Mouse (Mus musculus) naive thymus-derived CD4-positive, alpha-beta T cell, adult 5 months (primary cell): ENCODE results near the gene S100b. TPM values are rescaled to one million over a fixed set of nuclear protein-coding genes. Genes with fewer than 3 reads are reported as not detected.

Experiments used
- polyA plus RNA-seq: library from polyadenylated mRNA; unstranded; fragments of 100-300 nt; shearing (Covaris generic); gene quantifications from one replicate; pipeline ENCODE4 v1.2.1, GENCODE M21; 2017

S100b gene
- polyA plus RNA-seq = not detected

DNA sequence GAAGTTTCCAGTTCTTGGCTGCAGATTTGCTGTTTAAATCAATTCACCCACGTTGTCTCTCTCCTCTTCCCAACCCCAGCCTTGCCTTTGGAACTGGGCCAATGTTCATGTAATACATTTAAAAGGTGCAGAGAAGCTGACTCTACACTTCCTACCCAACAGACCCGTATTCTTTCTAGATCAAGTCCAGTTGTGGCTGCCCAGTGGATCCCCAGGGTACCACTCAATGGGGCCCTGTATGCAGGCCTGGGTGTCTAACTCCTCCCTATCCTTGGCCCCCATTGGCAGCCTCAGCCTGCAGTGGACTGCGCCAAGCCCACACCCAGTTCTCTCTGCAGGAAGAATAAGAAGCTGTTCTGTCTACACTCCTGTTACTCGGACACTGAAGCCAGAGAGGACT, at the start of gene S100b:
Gene S100b (plus strand): TSS at position 318 of the 400 bp plus-strand sequence.

DNA sequence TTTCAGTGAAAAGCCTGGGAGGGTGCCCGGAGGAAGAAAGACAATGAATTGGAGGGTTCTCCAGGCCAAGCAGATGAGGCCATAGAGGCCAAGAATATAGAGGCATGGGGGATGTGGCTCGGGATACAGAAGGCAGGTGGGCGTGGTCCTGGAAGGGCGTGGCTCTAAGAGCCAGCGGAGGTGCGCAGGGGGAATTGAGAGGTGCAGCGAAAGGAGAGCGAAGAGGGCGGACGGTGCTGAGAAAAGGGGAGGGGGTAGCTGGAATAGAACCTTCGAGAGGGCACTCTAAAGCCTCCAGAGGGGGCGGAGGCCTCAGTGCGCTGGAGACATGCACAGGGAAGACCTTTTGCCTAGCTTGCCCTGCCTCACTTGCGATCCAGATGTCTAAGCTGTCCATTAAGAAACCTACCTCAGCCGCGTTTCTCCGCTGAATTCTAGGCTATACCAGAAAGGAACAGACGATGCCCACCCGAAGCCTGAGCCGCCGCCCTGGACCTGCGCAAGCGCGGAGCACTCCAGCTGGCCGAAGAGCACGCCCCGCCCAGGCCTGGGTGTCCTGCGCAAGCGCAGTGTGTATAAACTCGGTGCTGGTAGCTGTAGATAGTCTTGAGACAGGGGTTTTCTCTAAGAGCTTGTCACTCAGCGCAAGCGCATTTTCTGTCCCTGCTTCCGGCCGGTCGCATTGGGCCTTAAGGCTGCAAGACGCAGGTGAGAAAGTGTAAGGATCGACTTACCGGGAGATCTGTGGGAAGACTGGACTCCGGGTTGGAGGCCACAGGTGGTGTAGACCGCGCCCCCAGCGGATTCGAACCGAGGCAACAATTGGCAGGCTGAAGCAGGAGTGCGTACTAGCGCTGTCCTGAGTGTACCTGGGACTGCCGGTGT, 16.1 kb upstream of the S100b start, which contains the start of gene Prmt2:
Gene Prmt2 (minus strand): TSS at position 525 of the 885 bp plus-strand sequence.

Other genes with a start within 250 kb of the S100b start
- gene Zfp280b, start 221.2 kb upstream of the S100b start, polyA plus RNA-seq = 25.8 TPM
- 0.11 TPM for gene Slc5a4b, start 142.9 kb upstream of the S100b start, polyA plus RNA-seq
- gene Slc5a4a, start 106.4 kb upstream of the S100b start, polyA plus RNA-seq = not detected
- 13.6 TPM for gene Prmt2, start 16.0 kb upstream of the S100b start, polyA plus RNA-seq
- 4.5 TPM for gene Dip2a, start 91.4 kb downstream of the S100b start, polyA plus RNA-seq
- 21.6 TPM for gene AC141477.1, start 186.6 kb downstream of the S100b start, polyA plus RNA-seq
- 35.0 TPM for gene Pcnt, start 188.9 kb downstream of the S100b start, polyA plus RNA-seq
- gene 2610028H24Rik, start 195.2 kb downstream of the S100b start, polyA plus RNA-seq = not detected
- gene Mcm3ap, start 215.1 kb downstream of the S100b start, polyA plus RNA-seq = 84.2 TPM
- 1.0 TPM for gene Ybey, start 215.3 kb downstream of the S100b start, polyA plus RNA-seq